Mouse (Mus musculus) stomach, embryonic 16.5 days (tissue): Measurements from ENCODE around the gene Zswim8. TPM values are rescaled to one million over a fixed set of nuclear protein-coding genes. Genes with fewer than 3 reads are reported as not detected.

Experiments
- ATAC-seq: fragments of 200-750 bp; cut with Nextera tagmentation; 2 replicates; pipeline ENCODE4 v1.8.0; 2017; ENCODE audit warnings: moderate number of reproducible peaks, moderate TSS enrichment; ENCODE audit not compliant: insufficient read depth, low FRiP score
- H3K27ac ChIP-seq: fragments of 300-500 bp; sonication (generic); 2 replicates; pipeline ENCODE4 v1.5.1; 2014; ENCODE audit warnings: low read length
- H3K27me3 ChIP-seq: fragments of 300-500 bp; sonication (generic); 2 replicates; pipeline ENCODE4 v1.6.1; 2014; ENCODE audit warnings: low read length, control low read depth, mixed read lengths; ENCODE audit not compliant: control insufficient read depth, insufficient read depth
- H3K36me3 ChIP-seq: fragments of 300-500 bp; sonication (generic); 2 replicates; pipeline ENCODE4 v1.6.1; 2014; ENCODE audit warnings: low read length; ENCODE audit not compliant: control insufficient read depth, insufficient read depth
- H3K4me1 ChIP-seq: fragments of 300-500 bp; sonication (generic); 2 replicates; pipeline ENCODE4 v1.6.1; 2014; ENCODE audit warnings: low read length, control low read depth, mixed read lengths; ENCODE audit not compliant: control insufficient read depth, insufficient read depth
- H3K4me2 ChIP-seq: fragments of 300-500 bp; sonication (generic); 2 replicates; pipeline ENCODE4 v1.6.1; 2014; ENCODE audit warnings: low read depth, low read length, mixed read lengths
- H3K4me3 ChIP-seq: fragments of 300-500 bp; sonication (generic); replicated peaks from 2 replicates; pipeline ENCODE4 v1.5.1; 2014; ENCODE audit warnings: mild to moderate bottlenecking, low read length
- H3K9ac ChIP-seq: fragments of 300-500 bp; sonication (generic); 2 replicates; pipeline ENCODE4 v1.6.1; 2014; ENCODE audit warnings: low read length
- H3K9me3 ChIP-seq: fragments of 300-500 bp; sonication (generic); replicated peaks from 2 replicates; pipeline ENCODE4 v1.6.1; 2016; ENCODE audit warnings: low read length, control low read depth; ENCODE audit not compliant: control insufficient read depth
- WGBS: fragments of 180-500 bp; shearing (Covaris S2); extraction: QIAGEN DNeasy Blood & Tissue Kit; methylation state at CpG from one replicate; pipeline ENCODE4 v1.1.7; 2014; 5-methylcytosine and 5-hydroxymethylcytosine counted together
- polyA plus RNA-seq: library from polyadenylated mRNA; unstranded; fragments of >200 nt; fragmentation: Nextera tagmentation; extraction: Ambion mirVana; gene quantifications from 2 replicates; pipeline ENCODE4 v1.2.1, GENCODE M21; 2015

The Zswim8 gene
- polyA plus RNA-seq, 1 experiment from 2014 or later, result 23.2 TPM

GRCm38 (mm10) chr14:20733952-20734774, 26.8 kb downstream of the Zswim8 start, which contains the start of gene Ndst2:
TSS of gene Ndst2 (minus strand) at chr14:20734562.
- under 1% methylated on average over 81 of the region's 81 CpGs for WGBS
- H3K9ac ChIP-seq, result peak within 1 kb of the TSS; percentile 95
- H3K27ac ChIP-seq, result peak within 1 kb of the TSS; percentile 80
- no peaks in the 10 kb centered on the region for H3K9me3 ChIP-seq
- 0 out of 2 replicates have a peak, but pooled peaks cover 7% of the 10 kb centered on the region for H3K36me3 ChIP-seq
- peak within 1 kb of the TSS; percentile 88 for H3K4me2 ChIP-seq
- H3K4me3 ChIP-seq, result peak within 1 kb of the TSS; percentile 77
- H3K4me1 ChIP-seq, result peaks cover 17% of the 10 kb centered on the region
- H3K27me3 ChIP-seq, result no peaks in the 10 kb centered on the region
- peak; percentile 99 for ATAC-seq

- H3K9me3 ChIP-seq, result no peaks in the 10 kb centered on the region
- H3K4me1 ChIP-seq, result peaks cover 17% of the 10 kb centered on the region
- peak overlapping the region; percentile 88 for H3K4me2 ChIP-seq
- no peaks in the 10 kb centered on the region for H3K27me3 ChIP-seq
- WGBS, result 57% methylated on average over 2 of the region's 2 CpGs
- ATAC-seq, result no peak
- H3K27ac ChIP-seq, result peak overlapping the region; percentile 76
- H3K36me3 ChIP-seq, result 0 out of 2 replicates have a peak, but pooled peaks cover 6% of the 10 kb centered on the region
- no peak overlapping the region for H3K4me3 ChIP-seq
- H3K9ac ChIP-seq, result 0 out of 2 replicates have a peak overlapping the region, but pooled peaks have one; percentile 8
These were observed 27.7 kb downstream of the Zswim8 start for GRCm38 (mm10) chr14:20735052-20735451.

- 76% methylated on average over 13 of the region's 13 CpGs for WGBS
- ATAC-seq, result no peak
These were observed 28.6 kb downstream of the Zswim8 start for GRCm38 (mm10) chr14:20735892-20736390.

GRCm38 (mm10) chr14:20737306-20737705, 30.0 kb downstream of the Zswim8 start:
- no peaks in the 10 kb centered on the region for H3K27me3 ChIP-seq
- H3K36me3 ChIP-seq, result no peaks in the 10 kb centered on the region; the same call in 1 of the 2 replicates
- no peak overlapping the region for H3K4me2 ChIP-seq
- H3K4me1 ChIP-seq, result peaks cover 17% of the 10 kb centered on the region
- H3K4me3 ChIP-seq, result no peak overlapping the region
- no peak overlapping the region for H3K9ac ChIP-seq
- H3K9me3 ChIP-seq, result no peaks in the 10 kb centered on the region
- WGBS, result 32% methylated on average over 14 of the region's 14 CpGs
- no peak for ATAC-seq
- no peak overlapping the region for H3K27ac ChIP-seq

More at GRCm38 (mm10) chr14:20735892-20736390, 28.6 kb downstream of the Zswim8 start:
- Histone ChIP-seq H3K9me3 (no peaks in the 10 kb centered on the region), H3K9ac (no peak overlapping the region; the same call in 1 of the 2 replicates), H3K27me3 (no peaks in the 10 kb centered on the region), H3K4me3 (no peak overlapping the region), H3K27ac (no peak overlapping the region), H3K4me1 (peaks cover 17% of the 10 kb centered on the region), H3K4me2 (no peak overlapping the region), H3K36me3 (no peaks in the 10 kb centered on the region; the same call in 1 of the 2 replicates)

GRCm38 (mm10) chr14:20738511-20738910, 31.2 kb downstream of the Zswim8 start:
- Histone ChIP-seq H3K36me3 (no peaks in the 10 kb centered on the region; the same call in 1 of the 2 replicates), H3K27me3 (no peaks in the 10 kb centered on the region), H3K4me2 (no peak overlapping the region), H3K4me3 (no peak overlapping the region), H3K9me3 (no peaks in the 10 kb centered on the region), H3K4me1 (peaks cover 11% of the 10 kb centered on the region), H3K9ac (no peak overlapping the region), H3K27ac (no peak overlapping the region)
- 78% methylated on average over 8 of the region's 8 CpGs for WGBS
- ATAC-seq, result no peak

GRCm38 (mm10) chr14:20741301-20741700, 33.9 kb downstream of the Zswim8 start:
- H3K9ac ChIP-seq, result peak overlapping the region; percentile 19; the same call in 1 of the 2 replicates
- WGBS, result 73% methylated on average over 9 of the region's 9 CpGs
- 0 out of 2 replicates have a peak, but pooled peaks have one; percentile 26 for ATAC-seq
- H3K27ac ChIP-seq, result no peak overlapping the region
- H3K4me3 ChIP-seq, result no peak overlapping the region
- no peak overlapping the region for H3K4me2 ChIP-seq
- H3K27me3 ChIP-seq, result no peaks in the 10 kb centered on the region
- 0 out of 2 replicates have a peak, but pooled peaks cover 1% of the 10 kb centered on the region for H3K4me1 ChIP-seq
- no peaks in the 10 kb centered on the region for H3K9me3 ChIP-seq
- H3K36me3 ChIP-seq, result no peaks in the 10 kb centered on the region; the same call in 1 of the 2 replicates

- no peak for ATAC-seq
- no peak overlapping the region for H3K9ac ChIP-seq
- no peak overlapping the region for H3K4me2 ChIP-seq
- no peak overlapping the region for H3K4me3 ChIP-seq
- no peaks in the 10 kb centered on the region for H3K9me3 ChIP-seq
- no peaks in the 10 kb centered on the region for H3K4me1 ChIP-seq
- H3K27me3 ChIP-seq, result no peaks in the 10 kb centered on the region
- H3K36me3 ChIP-seq, result no peaks in the 10 kb centered on the region; the same call in 1 of the 2 replicates
- 65% methylated on average over 3 of the region's 3 CpGs for WGBS
- H3K27ac ChIP-seq, result no peak overlapping the region
These were observed 36.3 kb downstream of the Zswim8 start for GRCm38 (mm10) chr14:20743614-20744013.

- H3K27me3 ChIP-seq, result no peaks in the 10 kb centered on the region
- no peak overlapping the region for H3K4me2 ChIP-seq
- no peak overlapping the region for H3K9ac ChIP-seq
- WGBS, result 78% methylated on average over 3 of the region's 3 CpGs
- no peaks in the 10 kb centered on the region for H3K9me3 ChIP-seq
- no peak overlapping the region for H3K27ac ChIP-seq
- H3K36me3 ChIP-seq, result no peaks in the 10 kb centered on the region
- ATAC-seq, result no peak
- no peaks in the 10 kb centered on the region for H3K4me1 ChIP-seq
- H3K4me3 ChIP-seq, result no peak overlapping the region
These were observed 39.6 kb downstream of the Zswim8 start for GRCm38 (mm10) chr14:20746935-20747334.

GRCm38 (mm10) chr14:20748388-20748787, 41.0 kb downstream of the Zswim8 start:
- Histone ChIP-seq H3K4me3 (no peak overlapping the region), H3K36me3 (no peaks in the 10 kb centered on the region), H3K27ac (no peak overlapping the region), H3K4me1 (no peaks in the 10 kb centered on the region), H3K9me3 (no peaks in the 10 kb centered on the region), H3K9ac (no peak overlapping the region), H3K27me3 (no peaks in the 10 kb centered on the region), H3K4me2 (no peak overlapping the region)
- no peak for ATAC-seq
- 73% methylated on average over 4 of the region's 4 CpGs for WGBS
